Mouse (Mus musculus) brown adipose tissue, adult 24 weeks (tissue): Measurements from ENCODE around the gene Sprn. TPM values are rescaled to one million over a fixed set of nuclear protein-coding genes. Genes with fewer than 3 reads are reported as not detected.

Source experiments
- H3K27ac ChIP-seq: fragments of 200-500 bp; replicated peaks from 2 replicates; pipeline ENCODE4 v1.5.1; 2012; ENCODE audit warnings: low read depth, mild to moderate bottlenecking, low read length
- H3K4me1 ChIP-seq: fragments of 200-500 bp; 2 replicates; pipeline ENCODE4 v1.6.1; 2012; ENCODE audit warnings: low read length, mixed read lengths; ENCODE audit not compliant: control insufficient read depth, insufficient read depth, insufficient read length
- H3K4me3 ChIP-seq: fragments of 200-500 bp; 2 replicates; pipeline ENCODE4 v1.5.1; 2012; ENCODE audit warnings: low read depth, mild to moderate bottlenecking, low read length, moderate library complexity; ENCODE audit not compliant: insufficient read depth
- polyA plus RNA-seq: library from polyadenylated mRNA; stranded (reverse); fragments of >200 nt; gene quantifications from 2 replicates; pipeline ENCODE4 v1.2.4, GENCODE M21; 2012; ENCODE audit not compliant: missing spikeins, insufficient read depth, insufficient read length

Sprn gene
- not detected in 2 replicates for polyA plus RNA-seq

GRCm38 (mm10) chr7:140154218-140154927, at the start of gene Sprn:
Gene Sprn, minus strand, starts transcription at chr7:140154877.
- H3K4me3 ChIP-seq: no peak within 1 kb of the TSS; the same call in 1 of the 2 replicates
- no peak within 1 kb of the TSS for H3K27ac ChIP-seq
- no peaks in the 10 kb centered on the region for H3K4me1 ChIP-seq

GRCm38 (mm10) chr7:140201090-140201489, 46.4 kb upstream of the Sprn start:
- no peak overlapping the region for H3K27ac ChIP-seq
- H3K4me3 ChIP-seq: no peak overlapping the region
- no peaks in the 10 kb centered on the region for H3K4me1 ChIP-seq

- no peak overlapping the region for H3K27ac ChIP-seq
- H3K4me1 ChIP-seq: no peaks in the 10 kb centered on the region
- no peak overlapping the region for H3K4me3 ChIP-seq
These were observed 41.3 kb upstream of the Sprn start for GRCm38 (mm10) chr7:140196002-140196401.

- H3K27ac ChIP-seq: no peak overlapping the region
- H3K4me3 ChIP-seq: no peak overlapping the region
- no peaks in the 10 kb centered on the region for H3K4me1 ChIP-seq
These were observed 39.4 kb upstream of the Sprn start for GRCm38 (mm10) chr7:140194031-140194430.

- H3K27ac ChIP-seq: no peak overlapping the region
- H3K4me1 ChIP-seq: no peaks in the 10 kb centered on the region
- H3K4me3 ChIP-seq: no peak overlapping the region
These were observed 38.2 kb upstream of the Sprn start for GRCm38 (mm10) chr7:140192851-140193250.

- Histone ChIP-seq H3K4me3 (no peak overlapping the region), H3K27ac (no peak overlapping the region), H3K4me1 (no peaks in the 10 kb centered on the region)
These were observed 37.8 kb upstream of the Sprn start for GRCm38 (mm10) chr7:140192445-140192844.

- H3K4me3 ChIP-seq: no peak overlapping the region
- no peak overlapping the region for H3K27ac ChIP-seq
- H3K4me1 ChIP-seq: no peaks in the 10 kb centered on the region
These were observed 35.8 kb upstream of the Sprn start for GRCm38 (mm10) chr7:140190435-140190834.

GRCm38 (mm10) chr7:140188391-140189328, 34.0 kb upstream of the Sprn start:
- Histone ChIP-seq H3K4me3 (no peak overlapping the region), H3K4me1 (no peaks in the 10 kb centered on the region), H3K27ac (no peak overlapping the region)

GRCm38 (mm10) chr7:140187721-140188390, 33.2 kb upstream of the Sprn start:
- no peak overlapping the region for H3K4me3 ChIP-seq
- no peaks in the 10 kb centered on the region for H3K4me1 ChIP-seq
- no peak overlapping the region for H3K27ac ChIP-seq

- H3K27ac ChIP-seq: no peak overlapping the region
- no peak overlapping the region for H3K4me3 ChIP-seq
- H3K4me1 ChIP-seq: no peaks in the 10 kb centered on the region
These were observed 32.3 kb upstream of the Sprn start for GRCm38 (mm10) chr7:140186646-140187620.

- Histone ChIP-seq H3K27ac (no peak overlapping the region), H3K4me1 (no peaks in the 10 kb centered on the region), H3K4me3 (no peak overlapping the region)
These were observed 29.5 kb upstream of the Sprn start for GRCm38 (mm10) chr7:140184206-140184605.

GRCm38 (mm10) chr7:140180692-140181091, 26.0 kb upstream of the Sprn start:
- no peaks in the 10 kb centered on the region for H3K4me1 ChIP-seq
- H3K27ac ChIP-seq: no peak overlapping the region
- H3K4me3 ChIP-seq: no peak overlapping the region

- H3K4me3 ChIP-seq: no peak overlapping the region
- no peak overlapping the region for H3K27ac ChIP-seq
- H3K4me1 ChIP-seq: no peaks in the 10 kb centered on the region
These were observed 24.5 kb upstream of the Sprn start for GRCm38 (mm10) chr7:140179176-140179575.

- H3K27ac ChIP-seq: no peak within 1 kb of the TSS
- H3K4me1 ChIP-seq: no peaks in the 10 kb centered on the region
- no peak within 1 kb of the TSS for H3K4me3 ChIP-seq
These were observed 18.3 kb upstream of the Sprn start, which contains the start of gene Olfr523 for GRCm38 (mm10) chr7:140172936-140173335. Gene Olfr523, plus strand, starts transcription at chr7:140173217.
